Mouse (Mus musculus) adrenal gland, adult 18-20 months (tissue): ENCODE measurements at regions not wholly inside any gene's neighbourhood (a gene's known extent, or its start where the extent isn't known, plus 50 kb on each side); places are given as distances from the start of the nearest gene placed in this dataset.

ENCODE experiments used
- DNase-seq, 2 experiments: peaks; one replicate each; pipeline ENCODE4 v3.0.0; 2021 to 2022; ENCODE audit warnings: low spot score in 2 of 2

DNA sequence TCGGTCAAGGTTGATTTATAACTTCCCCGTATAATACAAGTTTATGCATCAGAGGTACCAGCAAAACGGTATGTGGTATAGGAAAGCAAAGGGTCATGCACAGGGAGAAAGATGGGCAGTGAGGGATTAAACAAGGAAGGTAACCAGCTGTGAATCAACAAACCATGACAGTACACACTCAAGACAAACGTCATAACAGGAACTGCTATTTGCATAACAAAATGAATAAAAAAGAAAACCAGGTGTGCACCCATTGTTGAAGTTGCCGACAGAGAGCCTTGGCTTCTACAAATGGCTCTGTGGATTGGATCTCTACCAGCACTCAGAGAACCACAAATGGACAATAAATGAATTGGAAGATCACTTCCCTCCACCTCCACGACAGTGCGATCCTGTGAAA lies 170.1 kb upstream of the Dkk2 start:
- DNase-seq = no peak

DNA sequence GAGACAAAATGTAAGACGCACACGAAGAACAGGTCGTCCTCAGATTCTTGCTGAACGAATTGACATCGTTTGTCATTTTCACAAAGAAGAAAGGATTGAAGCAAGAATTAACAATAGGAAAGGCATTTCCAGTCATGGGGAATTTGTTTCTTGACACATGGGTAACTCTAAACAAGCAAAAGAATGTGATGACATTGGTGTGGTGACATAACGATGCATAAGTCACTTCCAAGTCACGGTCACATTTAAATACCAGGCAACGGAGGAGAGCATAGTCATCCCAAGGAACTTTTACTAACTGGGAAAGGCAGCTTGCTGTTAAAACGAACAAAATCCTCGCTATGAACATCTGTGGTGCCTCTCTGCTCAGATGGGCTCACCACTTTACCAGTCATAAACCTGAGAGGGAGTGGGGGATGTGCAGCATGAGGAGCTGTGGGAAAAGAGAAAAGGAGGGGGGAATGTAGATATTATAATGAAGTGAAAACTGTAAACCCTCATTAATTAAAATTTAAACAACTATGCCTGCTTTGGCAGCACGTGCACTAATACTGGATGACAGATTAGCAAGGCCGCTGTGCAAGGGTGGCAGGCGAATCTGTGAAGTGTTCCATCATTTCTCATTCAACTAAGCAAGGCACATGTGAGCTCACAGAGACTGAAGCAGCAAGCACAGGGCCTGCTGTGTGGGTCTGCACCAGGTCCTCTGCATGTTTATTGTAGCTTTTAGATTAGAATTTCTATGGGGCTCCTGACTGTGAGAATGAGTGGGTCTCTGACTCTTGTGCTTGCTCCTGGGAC lies 167.2 kb upstream of the Dkk2 start:
- DNase-seq = no peak

DNA sequence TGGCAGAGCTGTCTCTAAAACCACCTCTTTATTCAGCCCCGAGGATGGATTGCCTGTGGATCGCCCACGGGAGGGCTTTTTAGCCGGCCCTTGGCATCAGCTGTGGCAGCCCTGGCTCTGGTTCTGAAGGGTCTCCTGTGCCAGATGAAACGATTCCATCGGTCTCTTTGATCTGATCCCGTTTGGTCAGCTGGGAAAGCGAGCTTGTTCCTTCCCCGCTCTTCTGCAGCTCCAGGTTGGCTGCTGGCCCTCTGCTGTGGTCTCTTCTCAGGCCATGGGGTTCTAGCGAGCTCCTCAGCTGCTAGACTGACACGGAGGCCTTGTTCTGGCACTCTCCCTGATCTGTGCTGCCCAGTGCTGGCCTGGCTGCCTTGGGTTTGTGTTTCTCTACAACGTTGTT lies 165.6 kb upstream of the Dkk2 start:
- DNase-seq = no peak

DNA sequence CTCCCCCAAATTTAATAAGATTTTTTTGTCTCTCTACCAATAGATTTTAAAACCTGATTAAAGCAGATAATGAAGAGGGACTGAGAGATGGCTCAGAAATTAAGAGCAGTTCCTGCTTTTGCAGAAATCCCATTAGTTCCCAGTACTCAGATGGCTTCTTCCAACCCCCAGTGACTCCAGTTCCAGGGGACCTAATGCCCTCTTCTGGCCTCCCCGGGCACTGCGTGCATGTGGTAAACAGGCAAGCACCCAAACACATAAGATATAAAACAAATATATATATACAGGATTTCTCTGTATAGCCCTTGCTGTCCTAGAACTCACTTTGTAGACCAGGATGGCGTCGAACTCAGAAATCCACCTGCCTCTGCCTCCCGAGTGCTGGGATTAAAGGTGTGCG lies 163.9 kb upstream of the Dkk2 start:
- no peak for DNase-seq

DNA sequence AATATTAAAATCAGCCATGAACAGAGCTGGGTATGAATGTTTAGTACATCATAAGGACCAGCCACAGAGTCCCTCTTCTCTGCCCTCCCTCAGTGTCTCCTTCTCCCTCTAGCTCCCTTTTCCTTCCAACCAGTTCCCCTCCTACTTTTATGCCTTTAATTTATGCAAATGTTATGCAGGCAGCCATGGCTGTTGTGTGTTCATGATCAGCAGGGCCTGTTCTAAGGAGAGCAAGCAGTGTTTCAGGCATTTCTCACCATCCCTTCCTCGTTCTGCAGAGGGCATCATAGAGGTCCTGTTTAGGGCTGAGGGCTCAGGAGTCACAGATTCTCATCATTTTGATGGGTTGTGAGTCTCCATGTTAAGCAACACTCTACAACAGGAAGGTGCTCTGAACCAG lies 162.4 kb upstream of the Dkk2 start:
- no peak for DNase-seq

DNA sequence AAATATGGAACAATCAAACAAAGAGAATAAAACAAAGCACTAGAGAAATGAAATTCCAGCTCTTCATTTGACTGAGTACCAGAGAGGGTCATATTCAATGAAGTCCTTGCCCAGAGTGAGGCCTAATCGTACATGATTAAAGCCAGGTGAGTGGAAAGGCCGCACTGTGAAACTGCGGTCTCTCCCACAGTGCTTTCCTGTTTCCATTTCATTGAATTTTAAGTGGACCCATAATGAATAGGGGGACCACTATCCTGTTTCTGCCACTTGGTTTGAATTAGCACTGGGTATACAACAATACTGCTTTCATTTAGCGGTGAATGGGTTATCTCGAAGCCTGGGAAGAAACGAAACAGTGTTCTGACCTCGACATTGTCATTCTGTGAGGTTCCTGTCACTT lies 144.2 kb upstream of the Dkk2 start:
- no peak for DNase-seq

DNA sequence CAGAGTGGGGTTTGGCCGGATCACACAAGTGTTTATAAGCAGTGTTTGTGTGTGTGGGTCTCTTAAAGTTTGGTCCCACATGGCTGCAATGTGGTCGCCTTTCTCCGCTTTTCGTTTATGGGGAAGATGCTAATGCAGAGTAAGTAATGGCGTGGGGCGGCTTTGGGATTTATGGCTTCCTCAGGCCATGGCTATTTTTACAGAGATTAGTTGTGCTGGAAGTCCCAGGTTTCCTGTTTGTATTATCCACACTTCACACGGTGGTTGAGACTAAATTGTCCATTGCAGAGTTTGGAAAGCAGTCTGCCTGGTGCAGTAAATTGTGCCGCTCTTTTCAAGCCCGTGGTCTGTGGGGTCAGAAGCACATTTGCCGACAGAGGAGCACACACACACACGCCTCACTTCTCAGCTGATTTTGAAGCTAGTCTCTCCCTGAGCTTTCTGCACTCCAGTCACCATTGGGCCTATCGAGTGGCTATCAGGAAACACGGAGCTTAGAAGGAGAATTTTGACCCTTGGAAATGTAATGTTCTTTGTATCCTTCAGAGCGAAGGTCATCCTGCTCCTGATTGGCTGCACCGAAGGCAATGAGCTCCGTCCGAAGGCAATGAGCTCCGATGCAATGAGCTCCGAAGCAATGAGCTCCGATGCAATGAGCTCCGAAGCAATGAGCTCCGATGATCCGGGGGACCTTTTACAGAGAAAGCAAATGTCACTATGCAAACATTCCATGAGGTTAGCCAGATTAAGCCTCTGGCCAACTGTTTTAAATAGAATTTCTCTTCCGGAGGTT lies 142.9 kb upstream of the Dkk2 start:
- DNase-seq = no peak

DNA sequence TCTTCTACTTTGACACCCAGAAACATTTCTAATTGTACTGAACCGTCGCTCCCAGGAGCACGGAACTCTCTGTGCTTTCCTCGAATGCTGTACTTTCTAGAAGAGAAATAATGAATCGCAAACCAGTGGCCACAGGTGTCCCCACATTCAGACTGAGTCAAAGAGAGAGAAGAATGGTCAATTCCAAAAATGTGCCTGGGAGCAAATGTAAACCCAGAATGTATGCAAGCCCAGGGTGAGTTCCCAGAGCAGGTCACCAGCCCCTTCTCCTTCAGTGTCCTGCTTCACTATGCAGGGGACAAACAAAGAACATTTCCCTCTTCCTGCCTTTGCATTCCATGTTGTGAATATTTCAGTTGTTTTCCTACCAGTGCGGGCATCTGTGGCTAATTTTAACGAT lies 141.7 kb upstream of the Dkk2 start:
- DNase-seq = no peak

DNA sequence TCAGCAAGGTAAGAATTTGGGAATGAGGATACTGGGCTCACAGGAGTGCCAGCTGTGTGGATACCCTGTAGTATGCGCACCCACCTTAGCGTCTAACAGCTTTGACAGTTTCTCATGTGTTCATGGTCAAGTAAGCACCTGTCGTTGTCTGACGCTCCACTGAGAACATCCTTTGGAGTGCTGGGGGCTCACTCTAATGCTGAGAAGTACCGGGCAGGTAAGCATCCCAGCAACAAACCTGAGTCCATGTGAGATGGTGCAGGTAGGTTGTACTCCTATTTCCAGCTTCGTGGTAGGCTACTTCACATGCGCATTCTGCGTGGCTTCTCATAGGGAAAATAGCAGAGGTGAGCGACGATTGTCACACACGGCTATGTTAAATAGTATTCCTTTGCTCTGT lies 129.3 kb upstream of the Dkk2 start:
- DNase-seq = no peak

DNA sequence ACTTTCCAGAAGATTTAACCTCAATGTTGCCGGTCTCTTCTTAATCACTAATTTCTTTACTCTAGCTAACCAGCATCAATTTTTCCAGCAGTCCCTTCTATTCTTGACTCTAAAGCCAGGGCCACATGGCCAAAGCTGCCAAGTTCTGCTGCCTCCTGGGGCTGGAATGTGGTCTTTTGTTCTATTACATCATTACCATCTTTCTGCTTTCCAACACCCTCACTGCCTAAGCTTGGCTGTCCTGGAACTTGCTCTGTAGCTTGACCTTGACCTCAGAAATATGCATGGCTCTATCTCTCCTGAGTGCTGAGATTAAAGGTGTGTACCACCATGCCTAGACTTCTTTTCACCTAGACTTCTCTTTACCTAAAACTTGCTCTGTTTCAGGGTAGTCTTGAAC lies 124.5 kb upstream of the Dkk2 start:
- DNase-seq = no peak

DNA sequence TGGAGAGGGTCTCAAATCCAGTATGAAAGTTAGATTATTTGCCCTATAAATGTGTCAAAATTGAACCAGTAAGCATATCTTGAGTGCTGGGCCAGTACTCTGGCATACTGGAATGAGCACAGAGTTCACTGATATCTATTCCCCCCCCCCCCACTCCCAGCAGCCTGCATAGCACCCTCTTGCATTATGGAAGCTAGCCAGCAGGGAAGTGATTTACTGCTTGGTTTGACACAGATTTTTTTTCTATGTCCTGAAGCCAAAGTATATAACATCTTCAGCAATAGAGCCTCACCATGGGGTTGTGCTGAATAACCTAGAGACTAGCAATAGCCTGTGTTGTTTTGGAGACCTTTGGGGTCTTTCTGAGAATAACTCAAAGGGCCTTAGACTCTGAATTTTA lies 123.5 kb upstream of the Dkk2 start:
- no peak for DNase-seq

DNA sequence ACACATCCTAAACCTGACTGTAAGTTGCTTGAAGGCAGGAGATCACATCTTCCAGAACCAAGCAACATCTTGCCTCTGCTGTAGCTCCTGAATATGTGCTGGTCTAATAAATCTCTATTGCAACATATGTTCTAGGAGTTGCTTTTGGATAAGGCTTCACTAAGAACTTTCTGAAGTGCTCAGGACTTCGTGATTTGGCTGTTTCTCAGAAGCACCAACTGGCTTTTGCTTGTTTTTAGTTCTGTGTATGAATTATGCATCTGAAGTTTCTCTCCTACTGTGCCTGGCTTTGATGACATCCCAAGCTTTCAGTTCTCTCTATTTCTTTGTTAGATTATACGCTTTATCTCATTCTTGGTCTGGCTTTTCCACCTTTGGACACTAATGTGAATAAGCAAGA lies 122.2 kb upstream of the Dkk2 start:
- no peak for DNase-seq

DNA sequence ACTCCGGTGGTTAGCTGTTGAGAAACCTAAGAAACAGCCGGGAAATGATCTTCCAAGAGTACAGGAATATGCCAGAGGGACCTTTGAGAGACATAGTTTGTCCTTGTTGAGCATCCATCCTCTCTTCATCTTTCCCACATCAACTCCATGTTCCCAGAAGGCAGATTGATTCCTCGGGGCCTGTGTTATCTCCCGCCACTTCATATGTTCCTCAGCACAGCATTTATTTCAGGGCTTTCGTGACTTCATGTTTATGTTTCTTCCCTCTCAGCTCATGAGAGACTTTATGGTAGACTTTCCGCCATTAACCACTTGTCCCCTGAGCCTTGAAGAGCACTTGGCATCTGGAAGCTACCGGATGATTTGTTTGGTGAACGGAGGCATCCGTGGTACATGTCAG lies 120.1 kb upstream of the Dkk2 start:
- no peak for DNase-seq

DNA sequence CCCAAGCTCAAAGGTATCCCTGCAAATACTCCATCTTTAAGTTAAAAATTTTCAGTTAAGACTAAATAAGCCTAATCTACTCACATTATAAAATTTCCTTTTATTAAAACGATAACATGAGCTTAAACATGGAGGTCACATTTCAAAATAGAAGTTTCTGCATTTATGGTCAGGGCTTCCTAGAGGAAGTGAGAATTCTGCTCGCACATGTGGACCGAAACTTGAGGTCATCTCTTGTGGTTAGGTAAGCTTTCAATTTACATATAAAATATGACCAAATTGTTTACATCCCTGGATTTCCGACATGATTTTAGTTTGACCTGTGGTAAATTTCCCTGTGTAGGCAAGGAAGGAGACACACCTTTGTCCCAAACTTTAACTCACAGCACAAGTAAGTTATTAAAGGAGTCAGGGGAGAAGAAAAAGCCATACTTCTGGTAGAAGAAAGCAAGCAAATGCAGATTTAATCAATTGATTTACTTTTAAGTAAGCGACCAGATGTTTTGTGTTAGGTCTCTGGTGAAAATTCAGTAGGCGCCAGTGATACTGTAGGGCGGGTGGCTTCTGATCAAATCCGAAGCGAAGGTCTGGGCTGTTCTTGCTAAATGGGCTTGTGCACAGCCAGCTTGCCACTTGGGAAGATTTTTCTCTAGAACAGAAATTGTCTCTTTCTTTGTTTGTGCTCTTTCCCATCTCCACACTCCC lies 119.5 kb upstream of the Dkk2 start:
- DNase-seq = no peak

DNA sequence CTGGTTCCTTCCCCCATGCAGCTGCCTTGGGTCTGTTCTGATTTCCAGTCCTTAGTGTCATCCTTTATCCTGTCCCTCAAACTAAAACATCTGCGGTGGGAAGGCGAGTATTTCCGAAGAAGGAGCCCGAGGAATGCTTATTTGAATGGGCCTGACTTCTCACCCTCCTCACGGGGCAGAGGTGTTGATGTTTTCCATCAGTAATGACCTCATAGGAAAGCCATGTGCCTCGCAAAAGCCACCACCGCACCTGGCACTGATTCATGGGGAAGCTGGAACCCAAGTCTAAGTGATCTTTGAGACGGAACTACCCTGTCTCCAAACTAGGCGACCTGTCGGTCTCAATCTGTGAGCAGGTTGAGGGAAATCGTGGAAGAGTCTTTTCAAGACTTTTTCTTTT lies 117.8 kb upstream of the Dkk2 start:
- no peak for DNase-seq

DNA sequence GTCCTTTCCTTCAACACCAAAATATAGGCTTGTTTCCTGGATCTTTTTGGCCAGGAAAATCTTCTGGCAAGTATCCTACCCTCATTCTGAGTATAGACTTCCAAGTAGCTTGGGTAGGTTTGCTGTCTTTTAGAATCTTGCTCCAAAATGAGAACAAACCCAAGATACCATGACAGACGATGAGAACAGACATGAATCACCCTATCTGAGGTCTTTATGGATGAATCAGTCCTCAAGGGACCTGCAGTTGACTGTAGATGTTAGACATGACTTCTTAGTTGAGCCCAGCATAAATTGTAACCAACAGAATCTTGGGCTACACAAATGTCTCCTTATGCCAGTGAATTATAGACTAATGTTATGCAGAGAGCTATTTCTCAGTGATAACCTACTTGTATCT lies 114.3 kb upstream of the Dkk2 start:
- DNase-seq = no peak

DNA sequence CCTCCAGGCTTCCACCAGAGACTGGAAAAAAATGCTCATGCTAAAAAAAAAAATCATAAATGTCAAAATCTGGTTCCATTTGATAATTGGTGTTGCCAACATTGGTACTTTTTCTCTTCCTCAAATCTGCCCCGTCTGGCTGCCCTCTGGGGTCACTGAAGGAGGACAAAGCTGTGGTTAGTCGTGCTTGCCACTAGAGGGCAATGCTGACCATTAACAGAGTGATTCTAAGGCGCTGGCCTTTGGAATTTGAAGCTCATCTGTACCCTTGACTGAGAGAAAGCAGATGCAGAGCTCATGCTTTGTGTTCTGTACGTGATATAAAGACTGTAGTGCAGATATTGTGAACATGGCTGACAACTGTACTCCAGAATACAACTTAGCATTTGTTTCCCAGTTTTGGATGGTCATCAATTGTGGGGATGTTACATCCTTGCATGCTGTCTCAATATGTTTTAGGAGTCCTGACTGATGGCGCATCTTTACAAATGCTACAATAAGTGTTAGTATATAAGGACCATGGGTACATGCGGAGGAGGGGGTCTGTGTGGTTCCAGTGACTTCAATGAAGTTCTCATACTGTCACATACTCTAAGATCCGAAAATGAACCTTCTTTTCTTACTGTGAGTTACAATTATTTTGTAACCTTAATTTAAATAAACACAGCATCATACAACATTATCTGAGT lies 109.0 kb upstream of the Dkk2 start:
- peak; percentile 35 to 42 for DNase-seq

DNA sequence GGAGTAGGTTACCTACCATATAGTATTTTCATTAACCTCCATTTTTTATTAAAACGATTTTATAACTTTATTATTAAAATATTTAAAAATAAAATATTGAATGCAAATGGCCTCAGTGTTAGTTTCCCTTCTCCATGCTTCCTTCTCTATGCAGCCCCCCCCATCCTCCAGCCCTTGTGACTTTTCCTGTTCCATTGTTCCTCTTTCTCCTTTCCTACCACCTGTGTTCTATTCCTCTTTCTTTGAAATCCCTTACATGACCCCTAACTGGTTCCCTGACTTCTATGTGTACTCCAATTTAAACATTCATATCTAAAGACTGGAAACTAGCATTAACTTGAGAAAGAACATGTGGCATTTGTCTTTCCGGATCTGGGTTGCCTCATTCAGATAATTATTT lies 101.8 kb upstream of the Dkk2 start:
- DNase-seq = no peak

DNA sequence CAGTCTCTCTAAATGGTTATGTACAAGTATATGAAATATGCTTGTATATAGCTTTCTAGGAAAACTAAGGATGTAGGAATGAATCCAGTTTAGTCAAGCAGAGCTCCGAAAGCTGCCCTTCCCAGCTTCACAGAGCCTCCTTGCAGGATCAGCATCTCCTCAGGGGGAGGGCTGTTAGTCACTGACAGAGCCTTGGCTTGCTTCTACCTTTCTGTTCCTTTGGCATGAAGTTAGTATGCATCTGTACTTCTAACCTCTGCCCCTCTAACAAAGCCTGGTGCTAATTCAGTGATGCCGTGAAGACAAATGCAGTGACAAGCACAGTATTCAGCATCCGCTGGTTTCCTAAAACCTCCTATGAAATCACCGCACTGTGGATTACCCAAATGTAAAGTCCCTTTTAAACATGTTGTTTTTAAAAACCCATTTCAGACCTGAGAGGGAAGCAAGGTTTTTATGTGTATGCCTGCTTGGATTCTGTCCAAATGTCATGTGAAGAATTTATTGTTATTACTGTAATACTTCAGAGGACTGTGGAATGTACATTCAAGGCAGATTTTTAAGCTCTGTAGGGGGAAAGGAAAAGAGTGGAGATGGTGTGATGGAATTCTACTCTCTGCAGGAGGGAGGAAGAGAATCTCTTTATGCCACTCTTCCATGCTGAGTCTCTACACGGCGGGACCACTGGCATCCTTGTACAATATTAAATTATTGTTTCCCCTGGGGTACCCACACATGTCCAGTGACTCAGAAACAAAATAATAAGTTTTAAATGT lies 86.1 kb upstream of the Dkk2 start:
- DNase-seq = no peak

DNA sequence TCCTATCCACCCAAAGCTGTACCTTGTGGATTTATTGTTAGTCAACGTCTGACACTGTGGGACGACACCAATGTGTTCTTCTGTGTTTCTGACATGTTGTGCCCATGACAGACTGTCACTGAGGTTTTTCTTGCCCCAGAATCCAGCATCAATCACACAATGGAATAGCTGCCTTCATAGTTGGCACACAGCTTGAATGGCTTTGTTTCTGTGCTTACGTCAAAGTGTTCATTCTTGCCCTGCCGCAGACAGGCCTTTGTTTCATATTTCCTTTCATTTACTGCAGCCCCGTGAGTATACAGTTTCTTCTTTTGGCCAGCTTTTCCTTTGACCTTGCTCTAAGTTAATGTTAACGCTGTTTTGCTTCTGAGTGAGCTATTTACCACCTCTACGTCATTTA lies 78.9 kb upstream of the Dkk2 start:
- DNase-seq = no peak

DNA sequence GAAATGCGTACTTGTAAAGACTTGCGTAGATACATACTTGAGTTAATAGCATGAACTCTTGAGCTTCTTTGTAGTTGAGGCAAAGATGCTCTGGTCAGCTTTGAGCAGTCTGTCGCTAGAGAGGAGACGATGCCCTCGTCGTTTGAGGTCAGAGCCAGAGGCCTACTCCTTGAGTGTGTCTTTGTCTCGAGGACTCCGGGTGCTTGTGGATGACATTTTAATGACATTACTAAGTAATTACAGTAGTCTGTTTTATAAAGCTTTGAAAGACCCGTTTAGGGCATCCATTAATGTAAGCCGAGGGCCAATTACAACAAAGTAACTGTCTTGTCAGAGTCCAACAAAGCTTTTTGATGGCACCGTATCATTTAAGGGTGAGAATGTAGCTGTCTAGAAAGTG lies 78.2 kb upstream of the Dkk2 start:
- no peak for DNase-seq
